Mouse (Mus musculus): ENCODE data around the gene Fpgs. TPM values are rescaled to one million over a fixed set of nuclear protein-coding genes. Genes with fewer than 3 reads are reported as not detected.

Gene Fpgs
- polyA plus RNA-seq, 1 experiment from 2014 or later: 25.9 TPM

- Histone ChIP-seq H3K9me3 (ENCODE audit: control insufficient read depth, low read depth, low read length) (no peaks in the 10 kb centered on the region), H3K36me3 (ENCODE audit: control insufficient read depth, insufficient read depth, low read length) (peaks cover 21% of the 10 kb centered on the region), H3K9ac (replicated peaks; ENCODE audit: low read depth, low read length) (no peak overlapping the region), H3K4me1 (ENCODE audit: control insufficient read depth, insufficient read depth, low read length) (no peaks in the 10 kb centered on the region), H3K4me3 (ENCODE audit: low read depth, low read length) (no peak overlapping the region), H3K27me3 (ENCODE audit: control insufficient read depth, insufficient read depth, low read length) (no peaks in the 10 kb centered on the region), H3K27ac (ENCODE audit: low read length) (no peak overlapping the region), H3K4me2 (replicated peaks; ENCODE audit: low read depth, low read length) (no peak overlapping the region)
- no peak for ATAC-seq (ENCODE audit: insufficient number of reproducible peaks, insufficient read depth, low FRiP score, low read depth)
- 82% methylated on average over 14 of the region's 14 CpGs for WGBS
Observed at GRCm38 (mm10) chr2:32700966-32701743, 2.8 kb downstream of the Fpgs start.

- 82% methylated on average over 6 of the region's 6 CpGs for WGBS
- Histone ChIP-seq H3K36me3 (ENCODE audit: control insufficient read depth, insufficient read depth, low read length) (peaks cover 7% of the 10 kb centered on the region; the same call in 1 of the 2 replicates), H3K4me1 (ENCODE audit: control insufficient read depth, insufficient read depth, low read length) (no peaks in the 10 kb centered on the region), H3K27me3 (ENCODE audit: control insufficient read depth, insufficient read depth, low read length) (no peaks in the 10 kb centered on the region), H3K4me3 (ENCODE audit: low read depth, low read length) (no peak overlapping the region), H3K9ac (replicated peaks; ENCODE audit: low read depth, low read length) (no peak overlapping the region), H3K4me2 (replicated peaks; ENCODE audit: low read depth, low read length) (no peak overlapping the region), H3K27ac (ENCODE audit: low read length) (no peak overlapping the region), H3K9me3 (ENCODE audit: control insufficient read depth, low read depth, low read length) (no peaks in the 10 kb centered on the region)
- no peak for ATAC-seq (ENCODE audit: insufficient number of reproducible peaks, insufficient read depth, low FRiP score, low read depth)
Observed at GRCm38 (mm10) chr2:32699680-32700079, 4.3 kb downstream of the Fpgs start.

GRCm38 (mm10) chr2:32694691-32695090, 9.3 kb downstream of the Fpgs start:
- H3K27me3 ChIP-seq (ENCODE audit: control insufficient read depth, insufficient read depth, low read length): no peaks in the 10 kb centered on the region
- no peaks in the 10 kb centered on the region; the same call in 1 of the 2 replicates for H3K36me3 ChIP-seq (ENCODE audit: control insufficient read depth, insufficient read depth, low read length)
- ATAC-seq (ENCODE audit: insufficient number of reproducible peaks, insufficient read depth, low FRiP score, low read depth): no peak
- WGBS: 86% methylated on average over 12 of the region's 12 CpGs
- H3K9ac ChIP-seq (replicated peaks; ENCODE audit: low read depth, low read length): no peak overlapping the region
- H3K27ac ChIP-seq (ENCODE audit: low read length): peak overlapping the region; percentile 66; the same call in 1 of the 2 replicates
- peak overlapping the region; percentile 83 for H3K4me2 ChIP-seq (replicated peaks; ENCODE audit: low read depth, low read length)
- peak overlapping the region; percentile 92; the same call in 1 of the 2 replicates for H3K4me3 ChIP-seq (ENCODE audit: low read depth, low read length)
- no peaks in the 10 kb centered on the region for H3K9me3 ChIP-seq (ENCODE audit: control insufficient read depth, low read depth, low read length)
- H3K4me1 ChIP-seq (ENCODE audit: control insufficient read depth, insufficient read depth, low read length): peaks cover 13% of the 10 kb centered on the region

- Histone ChIP-seq H3K36me3 (ENCODE audit: control insufficient read depth, insufficient read depth, low read length) (no peaks in the 10 kb centered on the region; the same call in 1 of the 2 replicates), H3K4me2 (replicated peaks; ENCODE audit: low read depth, low read length) (peak overlapping the region; percentile 83), H3K27ac (ENCODE audit: low read length) (peak overlapping the region; percentile 66; the same call in 1 of the 2 replicates), H3K4me1 (ENCODE audit: control insufficient read depth, insufficient read depth, low read length) (peaks cover 13% of the 10 kb centered on the region), H3K4me3 (ENCODE audit: low read depth, low read length) (peak overlapping the region; percentile 92), H3K9me3 (ENCODE audit: control insufficient read depth, low read depth, low read length) (no peaks in the 10 kb centered on the region), H3K9ac (replicated peaks; ENCODE audit: low read depth, low read length) (peak overlapping the region; percentile 73), H3K27me3 (ENCODE audit: control insufficient read depth, insufficient read depth, low read length) (no peaks in the 10 kb centered on the region)
- peak; percentile 97 for ATAC-seq (ENCODE audit: insufficient number of reproducible peaks, insufficient read depth, low FRiP score, low read depth)
- under 1% methylated on average over 51 of the region's 51 CpGs for WGBS
Observed at GRCm38 (mm10) chr2:32693823-32694411, 10.0 kb downstream of the Fpgs start.

GRCm38 (mm10) chr2:32693282-32693681, 10.7 kb downstream of the Fpgs start:
- Histone ChIP-seq H3K36me3 (ENCODE audit: control insufficient read depth, insufficient read depth, low read length) (no peaks in the 10 kb centered on the region; the same call in 1 of the 2 replicates), H3K4me3 (ENCODE audit: low read depth, low read length) (peak overlapping the region; percentile 92), H3K27me3 (ENCODE audit: control insufficient read depth, insufficient read depth, low read length) (no peaks in the 10 kb centered on the region), H3K9ac (replicated peaks; ENCODE audit: low read depth, low read length) (peak overlapping the region; percentile 73), H3K4me2 (replicated peaks; ENCODE audit: low read depth, low read length) (peak overlapping the region; percentile 83), H3K9me3 (ENCODE audit: control insufficient read depth, low read depth, low read length) (no peaks in the 10 kb centered on the region), H3K4me1 (ENCODE audit: control insufficient read depth, insufficient read depth, low read length) (peaks cover 13% of the 10 kb centered on the region), H3K27ac (ENCODE audit: low read length) (peak overlapping the region; percentile 63; the same call in 1 of the 2 replicates)
- ATAC-seq (ENCODE audit: insufficient number of reproducible peaks, insufficient read depth, low FRiP score, low read depth): no peak
- 13% methylated on average over 7 of the region's 7 CpGs for WGBS

GRCm38 (mm10) chr2:32692496-32692895, 11.4 kb downstream of the Fpgs start:
- Histone ChIP-seq H3K4me2 (replicated peaks; ENCODE audit: low read depth, low read length) (peak overlapping the region; percentile 83), H3K9me3 (ENCODE audit: control insufficient read depth, low read depth, low read length) (no peaks in the 10 kb centered on the region), H3K4me3 (ENCODE audit: low read depth, low read length) (0 out of 2 replicates have a peak overlapping the region, but pooled peaks have one; percentile 92), H3K27me3 (ENCODE audit: control insufficient read depth, insufficient read depth, low read length) (no peaks in the 10 kb centered on the region), H3K27ac (ENCODE audit: low read length) (no peak overlapping the region), H3K36me3 (ENCODE audit: control insufficient read depth, insufficient read depth, low read length) (peaks cover 2% of the 10 kb centered on the region; the same call in 1 of the 2 replicates), H3K4me1 (ENCODE audit: control insufficient read depth, insufficient read depth, low read length) (peaks cover 13% of the 10 kb centered on the region), H3K9ac (replicated peaks; ENCODE audit: low read depth, low read length) (0 out of 2 replicates have a peak overlapping the region, but pooled peaks have one; percentile 73)
- no peak for ATAC-seq (ENCODE audit: insufficient number of reproducible peaks, insufficient read depth, low FRiP score, low read depth)
- 94% methylated on average over 14 of the region's 14 CpGs for WGBS

GRCm38 (mm10) chr2:32691041-32691440, 12.9 kb downstream of the Fpgs start:
- 73% methylated on average over 11 of the region's 11 CpGs for WGBS
- H3K4me3 ChIP-seq (ENCODE audit: low read depth, low read length): no peak overlapping the region
- H3K9me3 ChIP-seq (ENCODE audit: control insufficient read depth, low read depth, low read length): no peaks in the 10 kb centered on the region

GRCm38 (mm10) chr2:32689420-32689819, 14.5 kb downstream of the Fpgs start:
- H3K27ac ChIP-seq (ENCODE audit: low read length): no peak overlapping the region
- peaks cover 33% of the 10 kb centered on the region for H3K36me3 ChIP-seq (ENCODE audit: control insufficient read depth, insufficient read depth, low read length)
- H3K9ac ChIP-seq (replicated peaks; ENCODE audit: low read depth, low read length): no peak overlapping the region
- peak; percentile 11; the same call in 1 of the 2 replicates for ATAC-seq (ENCODE audit: insufficient number of reproducible peaks, insufficient read depth, low FRiP score, low read depth)
- no peak overlapping the region for H3K4me3 ChIP-seq (ENCODE audit: low read depth, low read length)
- 24% methylated on average over 5 of the region's 5 CpGs for WGBS
- no peaks in the 10 kb centered on the region for H3K27me3 ChIP-seq (ENCODE audit: control insufficient read depth, insufficient read depth, low read length)
- no peaks in the 10 kb centered on the region for H3K9me3 ChIP-seq (ENCODE audit: control insufficient read depth, low read depth, low read length)
- no peak overlapping the region for H3K4me2 ChIP-seq (replicated peaks; ENCODE audit: low read depth, low read length)
- peaks cover 13% of the 10 kb centered on the region for H3K4me1 ChIP-seq (ENCODE audit: control insufficient read depth, insufficient read depth, low read length)

More at GRCm38 (mm10) chr2:32691041-32691440, 12.9 kb downstream of the Fpgs start:
- Histone ChIP-seq H3K27me3 (ENCODE audit: control insufficient read depth, insufficient read depth, low read length) (no peaks in the 10 kb centered on the region), H3K4me1 (ENCODE audit: control insufficient read depth, insufficient read depth, low read length) (peaks cover 13% of the 10 kb centered on the region), H3K9ac (replicated peaks; ENCODE audit: low read depth, low read length) (no peak overlapping the region), H3K27ac (ENCODE audit: low read length) (peak overlapping the region; percentile 6; the same call in 1 of the 2 replicates), H3K4me2 (replicated peaks; ENCODE audit: low read depth, low read length) (0 out of 2 replicates have a peak overlapping the region, but pooled peaks have one; percentile 7), H3K36me3 (ENCODE audit: control insufficient read depth, insufficient read depth, low read length) (peaks cover 17% of the 10 kb centered on the region)
- no peak for ATAC-seq (ENCODE audit: insufficient number of reproducible peaks, insufficient read depth, low FRiP score, low read depth)
